Mouse (Mus musculus) MEL (cell line): ENCODE measurements around the gene Grip1. TPM values are rescaled to one million over a fixed set of nuclear protein-coding genes. Genes with fewer than 3 reads are reported as not detected.

ENCODE experiments used
- DNase-seq: peaks from one replicate; pipeline ENCODE4 v3.0.0; 2011; ENCODE audit warnings: low read depth, low spot score
- H3K27ac ChIP-seq: 2 replicates; pipeline ENCODE4 v1.5.1; 2012; ENCODE audit warnings: low read depth, mild to moderate bottlenecking, control low read depth, low read length, moderate library complexity; ENCODE audit not compliant: control insufficient read depth
- H3K27me3 ChIP-seq, 2 experiments: fragments of 150-350 bp in 1 of 2; sonication (generic) in 1 of 2; 2 replicates each; pipeline ENCODE4 v1.6.1; 2012; ENCODE audit warnings: low read length in 2 of 2, mild to moderate bottlenecking in 2 of 2, improper control_type of control experiment in 1 of 2, moderate library complexity in 1 of 2; ENCODE audit not compliant: insufficient read depth in 2 of 2, control insufficient read depth in 1 of 2
- H3K36me3 ChIP-seq, 2 experiments: 2 replicates each; pipeline ENCODE4 v1.6.1; 2012 to 2014; ENCODE audit warnings: low read length in 2 of 2, improper control_type of control experiment in 1 of 2, inconsistent platforms in 1 of 2, mild to moderate bottlenecking in 1 of 2; ENCODE audit not compliant: insufficient read depth in 2 of 2, control insufficient read depth in 1 of 2
- H3K4me1 ChIP-seq, 2 experiments: fragments of 150-350 bp in 1 of 2; sonication (generic) in 1 of 2; 2 replicates each; pipeline ENCODE4 v1.6.1; 2012; ENCODE audit warnings: low read length in 2 of 2, improper control_type of control experiment in 1 of 2, mild to moderate bottlenecking in 1 of 2; ENCODE audit not compliant: insufficient read depth in 2 of 2, control insufficient read depth in 1 of 2
- H3K4me3 ChIP-seq, 2 experiments: fragments of 150-350 bp in 1 of 2; sonication (generic) in 1 of 2; 2 replicates each; pipeline ENCODE4 v1.5.1; 2012; ENCODE audit warnings: low read depth in 2 of 2, low read length in 2 of 2, mild to moderate bottlenecking in 2 of 2, moderate library complexity in 2 of 2, control low read depth in 1 of 2, improper control_type of control experiment in 1 of 2; ENCODE audit not compliant: control insufficient read depth in 1 of 2, insufficient read depth in 1 of 2
- H3K79me2 ChIP-seq: 2 replicates; pipeline ENCODE4 v1.6.1; 2012; ENCODE audit warnings: mild to moderate bottlenecking, low read length, moderate library complexity; ENCODE audit not compliant: control insufficient read depth, poor library complexity, insufficient read depth
- H3K9ac ChIP-seq: 2 replicates; pipeline ENCODE4 v1.6.1; 2012; ENCODE audit warnings: low read depth, mild to moderate bottlenecking, control low read depth, low read length, moderate library complexity; ENCODE audit not compliant: control insufficient read depth, poor library complexity, severe bottlenecking
- H3K9me3 ChIP-seq: fragments of 150-350 bp; sonication (generic); replicated peaks from 2 replicates; pipeline ENCODE4 v1.6.1; 2012; ENCODE audit warnings: mild to moderate bottlenecking, low read length, improper control_type of control experiment, moderate library complexity; ENCODE audit not compliant: insufficient read depth
- CHD1 ChIP-seq: IDR thresholded peaks from 2 replicates; pipeline ENCODE4 v1.6.1; 2012; ENCODE audit warnings: low read depth, mild to moderate bottlenecking, inconsistent platforms, low read length, improper control_type of control experiment
- CHD2 ChIP-seq: IDR thresholded peaks from 2 replicates; pipeline ENCODE4 v1.6.1; 2011; ENCODE audit warnings: low read length, improper control_type of control experiment
- CTCF ChIP-seq, 3 experiments: IDR thresholded peaks in 2 of 3; conservative IDR thresholded peaks in 1 of 3; 2 replicates each; pipeline ENCODE4 v1.5.1; 2011 to 2012; ENCODE audit warnings: low read length in 3 of 3, low read depth in 2 of 3, mild to moderate bottlenecking in 2 of 3, improper control_type of control experiment in 1 of 3, inconsistent platforms in 1 of 3, mixed read lengths in 1 of 3, moderate library complexity in 1 of 3; ENCODE audit not compliant: control insufficient read depth in 1 of 3, insufficient read depth in 1 of 3, poor library complexity in 1 of 3, severe bottlenecking in 1 of 3
- ELF1 ChIP-seq: IDR thresholded peaks from 2 replicates; pipeline ENCODE4 v1.6.1; 2014; ENCODE audit warnings: low read depth, mild to moderate bottlenecking, inconsistent platforms, low read length, improper control_type of control experiment, moderate library complexity
- JUND ChIP-seq: IDR thresholded peaks from 2 replicates; pipeline ENCODE4 v1.6.1; 2011; ENCODE audit warnings: low read depth, mild to moderate bottlenecking, improper control_type of control experiment, low read length
- KAT2A ChIP-seq: conservative IDR thresholded peaks from 2 replicates; pipeline ENCODE4 v1.6.1; 2012; ENCODE audit warnings: low read depth, low read length, improper control_type of control experiment, inconsistent platforms
- MAFK ChIP-seq: IDR thresholded peaks from 2 replicates; pipeline ENCODE4 v1.6.1; 2011; ENCODE audit warnings: low read depth, mild to moderate bottlenecking, low read length, improper control_type of control experiment, borderline replicate concordance
- MXI1 ChIP-seq: IDR thresholded peaks from 2 replicates; pipeline ENCODE4 v1.6.1; 2011; ENCODE audit warnings: mild to moderate bottlenecking, low read depth, low read length, improper control_type of control experiment
- MYB ChIP-seq: IDR thresholded peaks from 2 replicates; pipeline ENCODE4 v1.6.1; 2011; ENCODE audit warnings: mild to moderate bottlenecking, low read depth, low read length, improper control_type of control experiment
- MYC ChIP-seq: IDR thresholded peaks from 2 replicates; pipeline ENCODE4 v1.6.1; 2011; ENCODE audit warnings: low read depth, mild to moderate bottlenecking, low read length, improper control_type of control experiment, moderate library complexity
- NELFE ChIP-seq: IDR thresholded peaks from 2 replicates; pipeline ENCODE4 v1.6.1; 2011; ENCODE audit warnings: low read depth, low read length, improper control_type of control experiment
- NRF1 ChIP-seq: IDR thresholded peaks from 2 replicates; pipeline ENCODE4 v1.6.1; 2014; ENCODE audit warnings: low read depth, mild to moderate bottlenecking, inconsistent platforms, low read length, improper control_type of control experiment, moderate library complexity; ENCODE audit not compliant: poor library complexity, insufficient read depth, severe bottlenecking
- POLR2AphosphoS5 ChIP-seq: IDR thresholded peaks from 2 replicates; pipeline ENCODE4 v1.6.1; 2012; ENCODE audit warnings: low read depth, borderline replicate concordance, mild to moderate bottlenecking, inconsistent platforms, low read length, moderate library complexity, mixed read lengths
- RCOR1 ChIP-seq: IDR thresholded peaks from 2 replicates; pipeline ENCODE4 v1.6.1; 2012; ENCODE audit warnings: low read depth, mild to moderate bottlenecking, inconsistent platforms, low read length, improper control_type of control experiment
- SIN3A ChIP-seq: IDR thresholded peaks from 2 replicates; pipeline ENCODE4 v1.6.1; 2012; ENCODE audit warnings: low read length, improper control_type of control experiment, inconsistent platforms
- SMC3 ChIP-seq: IDR thresholded peaks from 2 replicates; pipeline ENCODE4 v1.6.1; 2011; ENCODE audit warnings: low read depth, low read length, improper control_type of control experiment
- TAL1 ChIP-seq: IDR thresholded peaks from 2 replicates; pipeline ENCODE4 v1.6.1; 2012; ENCODE audit warnings: mild to moderate bottlenecking, inconsistent platforms, low read length, moderate library complexity, mixed read lengths
- TCF12 ChIP-seq: IDR thresholded peaks from 2 replicates; pipeline ENCODE4 v1.6.1; 2014; ENCODE audit warnings: low read depth, mild to moderate bottlenecking, inconsistent platforms, low read length, improper control_type of control experiment, moderate library complexity
- UBTF ChIP-seq: IDR thresholded peaks from 2 replicates; pipeline ENCODE4 v1.6.1; 2012; ENCODE audit warnings: low read depth, mild to moderate bottlenecking, inconsistent platforms, low read length, improper control_type of control experiment, moderate library complexity, borderline replicate concordance; ENCODE audit not compliant: insufficient read depth
- USF2 ChIP-seq, 2 experiments: IDR thresholded peaks; 2 replicates each; pipeline ENCODE4 v1.6.1; 2011 to 2012; ENCODE audit warnings: improper control_type of control experiment in 2 of 2, low read length in 2 of 2, borderline replicate concordance in 1 of 2, inconsistent platforms in 1 of 2, low read depth in 1 of 2, mild to moderate bottlenecking in 1 of 2; ENCODE audit not compliant: insufficient read depth in 1 of 2
- ZMIZ1 ChIP-seq: IDR thresholded peaks from 2 replicates; pipeline ENCODE4 v1.6.1; 2012; ENCODE audit warnings: low read depth, mild to moderate bottlenecking, inconsistent platforms, low read length, improper control_type of control experiment, moderate library complexity
- ZNF384 ChIP-seq: IDR thresholded peaks from 2 replicates; pipeline ENCODE4 v1.6.1; 2012; ENCODE audit warnings: low read depth, mild to moderate bottlenecking, inconsistent platforms, low read length, improper control_type of control experiment
- polyA plus RNA-seq, 2 experiments: library from polyadenylated mRNA; stranded (reverse) in 1 of 2; unstranded in 1 of 2; fragments of >175 nt in 1 of 2; fragments of >200 nt in 1 of 2; gene quantifications; 2 replicates each; pipeline versions ENCODE4 v1.2.1 to v1.2.4; 2012; ENCODE audit warnings: low replicate concordance in 2 of 2, low read depth in 1 of 2; ENCODE audit not compliant: insufficient read length in 2 of 2, insufficient read depth in 1 of 2, missing spikeins in 1 of 2
- total RNA-seq: library from RNA; depleted of rRNA; stranded (reverse); fragments of 300-350 nt; gene quantifications from 2 replicates; pipeline ENCODE4 v1.2.3, GENCODE M21; 2012

Grip1 gene
- total and polyA plus RNA-seq, 3 experiments: 0.04 TPM; not detected in 2

DNA sequence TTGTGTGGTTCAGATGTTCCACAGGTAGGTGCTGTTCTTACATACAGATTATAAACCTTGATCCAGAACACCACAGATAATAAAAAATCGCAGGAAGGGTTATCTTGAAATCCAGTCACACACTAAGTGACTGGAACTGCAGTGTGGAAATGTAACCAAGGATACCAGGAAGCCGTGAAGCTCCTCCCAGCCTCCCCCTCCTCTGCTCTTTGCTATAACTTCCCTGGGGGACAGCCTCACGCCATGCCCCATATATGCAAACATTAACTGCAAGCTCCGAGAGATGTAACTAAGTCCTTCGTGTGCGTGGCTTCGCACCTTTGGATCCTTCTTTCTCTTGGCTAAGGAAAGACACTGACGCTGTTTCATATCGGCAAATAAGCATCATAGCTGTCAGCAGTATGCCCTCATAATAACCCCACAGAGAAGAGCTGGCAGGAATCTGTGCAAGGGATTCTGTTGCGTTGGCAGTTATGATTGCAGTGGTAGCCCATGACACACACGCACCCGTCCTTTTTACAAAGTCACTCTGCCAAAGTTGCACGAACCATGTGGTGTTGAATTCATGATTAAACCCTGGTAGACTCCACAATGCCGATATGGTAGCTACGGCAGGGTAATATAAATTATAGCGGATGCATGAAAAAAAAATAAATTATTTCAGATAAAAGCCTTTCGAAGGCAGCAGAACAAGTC, 503.8 kb downstream of the Grip1 start:
- Histone ChIP-seq H3K9me3 (no peaks in the 10 kb centered on the region), H3K79me2 (no peaks in the 10 kb centered on the region), H3K4me1 (no peaks in the 10 kb centered on the region), H3K4me3 (no peak overlapping the region), H3K27ac (no peak overlapping the region), H3K9ac (no peak overlapping the region), H3K36me3 (no peaks in the 10 kb centered on the region), H3K27me3 (no peaks in the 10 kb centered on the region)
- no peak for DNase-seq
- TF ChIP-seq MXI1 (no peak), MAFK (no peak)

DNA sequence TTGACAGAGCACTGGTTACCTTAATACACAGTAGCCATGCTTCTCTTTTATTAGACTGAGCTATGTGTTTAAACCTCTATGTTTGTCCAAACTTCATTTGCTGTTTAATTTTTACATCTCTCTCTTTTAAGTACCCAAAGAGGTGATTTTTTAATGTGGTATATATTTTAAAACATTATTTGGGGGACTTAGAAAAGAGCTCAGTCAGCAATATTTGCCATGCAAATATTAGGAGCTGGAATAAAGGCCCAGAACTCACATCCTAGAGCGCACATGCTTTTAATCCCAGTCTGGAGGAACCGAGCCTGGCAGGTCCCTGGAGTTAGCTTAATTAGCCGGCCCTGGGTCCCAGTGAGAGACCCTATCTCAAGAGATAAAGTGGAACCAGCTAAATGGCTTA, 507.3 kb downstream of the Grip1 start:
- H3K27ac ChIP-seq: no peak overlapping the region
- no peaks in the 10 kb centered on the region for H3K79me2 ChIP-seq
- H3K9me3 ChIP-seq: no peaks in the 10 kb centered on the region
- no peak overlapping the region for H3K4me3 ChIP-seq
- TF ChIP-seq ZMIZ1 (no peak), UBTF (no peak), CHD1 (no peak), TAL1 (no peak), MYC (no peak), SIN3A (no peak), CHD2 (no peak), NRF1 (no peak), MYB (no peak), USF2 (IDR thresholded peaks at IDR 0.05; ENCODE audit: borderline replicate concordance in 1 of 2, insufficient read depth in 1 of 2, low read depth in 1 of 2, low read length in 2 of 2) (no peak), KAT2A (no peak), ZNF384 (no peak), JUND (no peak), POLR2AphosphoS5 (no peak), RCOR1 (no peak), TCF12 (no peak), ELF1 (no peak), CTCF (IDR thresholded peaks at IDR 0.05 in 2 of 3, conservative IDR thresholded peaks at IDR 0.05 in 1 of 3; ENCODE audit: control insufficient read depth in 1 of 3, insufficient read depth in 1 of 3, low read depth in 2 of 3, low read length in 3 of 3, poor library complexity in 1 of 3, severe bottlenecking in 1 of 3) (no peak), NELFE (no peak), SMC3 (no peak)
- no peak for DNase-seq
- no peaks in the 10 kb centered on the region for H3K36me3 ChIP-seq
- H3K4me1 ChIP-seq: no peaks in the 10 kb centered on the region
- H3K27me3 ChIP-seq: no peaks in the 10 kb centered on the region
- no peak overlapping the region for H3K9ac ChIP-seq
